Mouse (Mus musculus) NIH3T3 (cell line): ENCODE data around the gene Hoxd10.

Experiments
- DNase-seq: peaks from one replicate; pipeline ENCODE4 v3.0.0-alpha.2; 2012; ENCODE audit warnings: low read depth

The Hoxd10 gene

GRCm38 (mm10) chr2:74731799-74732512 is 40.2 kb downstream of the Hoxd10 start:
- DNase-seq: no peak

- no peak for DNase-seq
Measured at GRCm38 (mm10) chr2:74732513-74733316, 41.0 kb downstream of the Hoxd10 start.

- DNase-seq: no peak
Measured at GRCm38 (mm10) chr2:74733317-74733661, 41.6 kb downstream of the Hoxd10 start.

GRCm38 (mm10) chr2:74733765-74734164 is 42.0 kb downstream of the Hoxd10 start:
- DNase-seq: no peak

GRCm38 (mm10) chr2:74734451-74734850 is 42.7 kb downstream of the Hoxd10 start:
- no peak for DNase-seq

GRCm38 (mm10) chr2:74734996-74735811 is 43.5 kb downstream of the Hoxd10 start:
- DNase-seq: no peak

GRCm38 (mm10) chr2:74735851-74736687 is 44.3 kb downstream of the Hoxd10 start:
- no peak for DNase-seq

- DNase-seq: no peak
Measured at GRCm38 (mm10) chr2:74736688-74737577, 45.2 kb downstream of the Hoxd10 start.

- DNase-seq: peak; percentile 85
Measured at GRCm38 (mm10) chr2:74737578-74738070, 45.9 kb downstream of the Hoxd10 start.

GRCm38 (mm10) chr2:74738623-74739475 is 47.1 kb downstream of the Hoxd10 start:
- DNase-seq: no peak

GRCm38 (mm10) chr2:74739476-74739800 is 47.7 kb downstream of the Hoxd10 start:
- no peak for DNase-seq

GRCm38 (mm10) chr2:74739869-74740268 is 48.1 kb downstream of the Hoxd10 start:
- no peak for DNase-seq

- DNase-seq: no peak
Measured at GRCm38 (mm10) chr2:74740311-74741091, 48.8 kb downstream of the Hoxd10 start.

- peak; percentile 5 for DNase-seq
Measured at GRCm38 (mm10) chr2:74741252-74741978, 49.7 kb downstream of the Hoxd10 start.

- DNase-seq: no peak
Measured at GRCm38 (mm10) chr2:74741979-74742277, 50.2 kb downstream of the Hoxd10 start.
